Mouse (Mus musculus): Measurements from ENCODE around the gene Ttc9. TPM values are rescaled to one million over a fixed set of nuclear protein-coding genes. Genes with fewer than 3 reads are reported as not detected.

The Ttc9 gene
- total and polyA plus RNA-seq, 2 experiments from 2014 or later: 16.7 to 60.2 TPM

GRCm38 (mm10) chr12:81615807-81616206 lies 15.2 kb upstream of the Ttc9 start:
- Histone ChIP-seq H3K4me1 (ENCODE audit: insufficient read depth, low read length) (no peaks in the 10 kb centered on the region), H3K4me2 (ENCODE audit: low read depth, low read length, poor library complexity, severe bottlenecking) (no peak overlapping the region), H3K9ac (replicated peaks; ENCODE audit: low read length, poor library complexity, severe bottlenecking) (no peak overlapping the region), H3K4me3 (ENCODE audit: low read depth, low read length) (no peak overlapping the region), H3K9me3 (ENCODE audit: low read length) (no peaks in the 10 kb centered on the region), H3K27ac (ENCODE audit: low read depth, low read length) (no peak overlapping the region), H3K36me3 (ENCODE audit: insufficient read depth, low read length) (no peaks in the 10 kb centered on the region), H3K27me3 (ENCODE audit: insufficient read depth, low read length) (no peaks in the 10 kb centered on the region)
- ATAC-seq (ENCODE audit: low FRiP score) (no peak), DNase-seq (ENCODE audit: low spot score) (no peak)
- no peak for TF ChIP-seq CTCF (IDR thresholded peaks at IDR 0.05)
- 88% methylated on average over 6 of the region's 6 CpGs for WGBS

- Histone ChIP-seq H3K4me1 (ENCODE audit: insufficient read depth, low read length) (no peaks in the 10 kb centered on the region), H3K36me3 (ENCODE audit: insufficient read depth, low read length) (no peaks in the 10 kb centered on the region), H3K4me3 (ENCODE audit: low read depth, low read length) (no peak overlapping the region), H3K27ac (ENCODE audit: low read depth, low read length) (no peak overlapping the region), H3K4me2 (ENCODE audit: low read depth, low read length, poor library complexity, severe bottlenecking) (no peak overlapping the region), H3K9me3 (ENCODE audit: low read length) (no peaks in the 10 kb centered on the region), H3K9ac (replicated peaks; ENCODE audit: low read length, poor library complexity, severe bottlenecking) (no peak overlapping the region; the same call in 1 of the 2 replicates), H3K27me3 (ENCODE audit: insufficient read depth, low read length) (no peaks in the 10 kb centered on the region)
- 80% methylated on average over 7 of the region's 7 CpGs for WGBS
- DNase-seq (ENCODE audit: low spot score) (no peak), ATAC-seq (ENCODE audit: low FRiP score) (no peak)
- no peak for TF ChIP-seq CTCF (IDR thresholded peaks at IDR 0.05)
Observed at GRCm38 (mm10) chr12:81616980-81617379, 14.1 kb upstream of the Ttc9 start.

- Histone ChIP-seq H3K4me1 (ENCODE audit: insufficient read depth, low read length) (no peaks in the 10 kb centered on the region), H3K36me3 (ENCODE audit: insufficient read depth, low read length) (no peaks in the 10 kb centered on the region), H3K27me3 (ENCODE audit: insufficient read depth, low read length) (no peaks in the 10 kb centered on the region), H3K4me2 (ENCODE audit: low read depth, low read length, poor library complexity, severe bottlenecking) (no peak overlapping the region), H3K27ac (ENCODE audit: low read depth, low read length) (no peak overlapping the region), H3K9me3 (ENCODE audit: low read length) (no peaks in the 10 kb centered on the region), H3K9ac (replicated peaks; ENCODE audit: low read length, poor library complexity, severe bottlenecking) (no peak overlapping the region), H3K4me3 (ENCODE audit: low read depth, low read length) (no peak overlapping the region)
- TF ChIP-seq CTCF (IDR thresholded peaks at IDR 0.05): peak; percentile 93
- ATAC-seq (ENCODE audit: low FRiP score) (no peak), DNase-seq (ENCODE audit: low spot score) (peak; percentile 89)
- 13% methylated on average over 5 of the region's 5 CpGs for WGBS
Observed at GRCm38 (mm10) chr12:81619302-81619701, 11.7 kb upstream of the Ttc9 start.

- 67% methylated on average over 4 of the region's 4 CpGs for WGBS
- no peak for TF ChIP-seq CTCF (IDR thresholded peaks at IDR 0.05)
Observed at GRCm38 (mm10) chr12:81623377-81623776, 7.7 kb upstream of the Ttc9 start.

GRCm38 (mm10) chr12:81626226-81626861 lies 4.7 kb upstream of the Ttc9 start:
- no peak overlapping the region for H3K9ac ChIP-seq (replicated peaks; ENCODE audit: low read length, poor library complexity, severe bottlenecking)
- no peak for TF ChIP-seq CTCF (IDR thresholded peaks at IDR 0.05)
- H3K4me3 ChIP-seq (ENCODE audit: low read depth, low read length): no peak overlapping the region
- ATAC-seq (ENCODE audit: low FRiP score) (no peak), DNase-seq (ENCODE audit: low spot score) (peak; percentile 43)
- no peak overlapping the region for H3K4me2 ChIP-seq (ENCODE audit: low read depth, low read length, poor library complexity, severe bottlenecking)
- H3K27ac ChIP-seq (ENCODE audit: low read depth, low read length): no peak overlapping the region
- no peaks in the 10 kb centered on the region for H3K27me3 ChIP-seq (ENCODE audit: insufficient read depth, low read length)
- H3K36me3 ChIP-seq (ENCODE audit: insufficient read depth, low read length): no peaks in the 10 kb centered on the region
- WGBS: 74% methylated on average over 12 of the region's 12 CpGs
- no peaks in the 10 kb centered on the region for H3K9me3 ChIP-seq (ENCODE audit: low read length)
- H3K4me1 ChIP-seq (ENCODE audit: insufficient read depth, low read length): no peaks in the 10 kb centered on the region

More at GRCm38 (mm10) chr12:81623377-81623776, 7.7 kb upstream of the Ttc9 start:
- Histone ChIP-seq H3K4me3 (ENCODE audit: low read depth, low read length) (no peak overlapping the region), H3K4me1 (ENCODE audit: insufficient read depth, low read length) (no peaks in the 10 kb centered on the region), H3K9me3 (ENCODE audit: low read length) (no peaks in the 10 kb centered on the region), H3K4me2 (ENCODE audit: low read depth, low read length, poor library complexity, severe bottlenecking) (no peak overlapping the region), H3K27me3 (ENCODE audit: insufficient read depth, low read length) (no peaks in the 10 kb centered on the region), H3K36me3 (ENCODE audit: insufficient read depth, low read length) (no peaks in the 10 kb centered on the region), H3K27ac (ENCODE audit: low read depth, low read length) (no peak overlapping the region), H3K9ac (replicated peaks; ENCODE audit: low read length, poor library complexity, severe bottlenecking) (no peak overlapping the region)
- ATAC-seq (ENCODE audit: low FRiP score) (no peak), DNase-seq (ENCODE audit: low spot score) (no peak)

- no peak for ATAC-seq (ENCODE audit: low FRiP score)
- H3K27me3 ChIP-seq (ENCODE audit: insufficient read depth, low read length): no peaks in the 10 kb centered on the region
- no peak overlapping the region for H3K4me2 ChIP-seq (ENCODE audit: low read depth, low read length, poor library complexity, severe bottlenecking)
- no peak overlapping the region for H3K27ac ChIP-seq (ENCODE audit: low read depth, low read length)
- no peaks in the 10 kb centered on the region for H3K9me3 ChIP-seq (ENCODE audit: low read length)
- DNase-seq (ENCODE audit: low spot score): no peak
- no peak overlapping the region for H3K9ac ChIP-seq (replicated peaks; ENCODE audit: low read length, poor library complexity, severe bottlenecking)
- TF ChIP-seq CTCF (IDR thresholded peaks at IDR 0.05): no peak
- WGBS: 83% methylated on average over 6 of the region's 6 CpGs
- 0 out of 2 replicates have a peak, but pooled peaks cover under 1% of the 10 kb centered on the region for H3K4me1 ChIP-seq (ENCODE audit: insufficient read depth, low read length)
- H3K36me3 ChIP-seq (ENCODE audit: insufficient read depth, low read length): no peaks in the 10 kb centered on the region
- H3K4me3 ChIP-seq (ENCODE audit: low read depth, low read length): no peak overlapping the region
Observed at GRCm38 (mm10) chr12:81627426-81627825, 3.6 kb upstream of the Ttc9 start.
